Mouse (Mus musculus): ENCODE measurements around the gene Tnfrsf21. TPM values are rescaled to one million over a fixed set of nuclear protein-coding genes. Genes with fewer than 3 reads are reported as not detected.

The Tnfrsf21 gene
- polyA plus RNA-seq, 1 experiment from 2014 or later, result 62.8 TPM

DNA sequence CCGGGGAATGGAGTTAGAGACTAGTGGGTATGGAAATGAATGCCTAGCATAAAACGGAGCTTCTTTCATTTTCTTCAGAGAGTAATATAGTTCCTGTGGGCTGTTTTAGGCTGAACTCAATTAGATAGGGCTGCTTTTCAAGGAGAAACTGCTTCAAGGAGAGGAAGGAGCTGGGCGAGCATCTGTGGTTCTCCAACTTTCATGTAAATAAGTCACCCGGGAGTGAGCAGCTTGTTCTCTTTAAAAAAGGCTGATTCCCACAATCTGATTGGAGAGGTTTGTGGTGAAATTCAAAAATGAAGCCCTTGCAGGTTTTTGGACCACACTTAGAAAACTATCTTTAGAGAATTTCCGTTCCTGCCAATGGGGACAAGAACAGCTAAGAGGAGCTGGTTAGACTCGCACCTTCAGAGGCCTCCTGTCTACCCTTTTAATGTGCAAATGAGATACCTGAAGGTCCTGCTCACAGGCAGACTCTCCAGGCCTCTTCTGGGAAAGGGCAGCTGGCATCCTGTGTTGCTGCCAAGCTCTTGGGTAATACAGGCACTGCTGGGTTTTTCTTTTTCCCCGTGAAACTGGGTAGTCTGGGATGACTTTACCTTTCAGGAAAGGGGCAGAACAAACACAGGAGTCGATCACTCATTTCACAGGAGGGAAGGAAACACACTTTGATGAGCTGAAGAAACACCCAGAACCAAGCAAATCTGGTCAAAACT lies 76.1 kb downstream of the Tnfrsf21 start:
- no peaks in the 10 kb centered on the region for H3K27me3 ChIP-seq
- no peak for ATAC-seq (ENCODE audit: low FRiP score)
- H3K4me1 ChIP-seq (replicated peaks), result no peaks in the 10 kb centered on the region
- H3K4me3 ChIP-seq, result no peak overlapping the region
- no peak overlapping the region for H3K27ac ChIP-seq
- H3K9ac ChIP-seq, result no peak overlapping the region
- peaks cover 32% of the 10 kb centered on the region for H3K36me3 ChIP-seq
- H3K9me3 ChIP-seq, result no peaks in the 10 kb centered on the region
- H3K4me2 ChIP-seq, result no peak overlapping the region
- WGBS, result 51% methylated on average over 8 of the region's 8 CpGs

DNA sequence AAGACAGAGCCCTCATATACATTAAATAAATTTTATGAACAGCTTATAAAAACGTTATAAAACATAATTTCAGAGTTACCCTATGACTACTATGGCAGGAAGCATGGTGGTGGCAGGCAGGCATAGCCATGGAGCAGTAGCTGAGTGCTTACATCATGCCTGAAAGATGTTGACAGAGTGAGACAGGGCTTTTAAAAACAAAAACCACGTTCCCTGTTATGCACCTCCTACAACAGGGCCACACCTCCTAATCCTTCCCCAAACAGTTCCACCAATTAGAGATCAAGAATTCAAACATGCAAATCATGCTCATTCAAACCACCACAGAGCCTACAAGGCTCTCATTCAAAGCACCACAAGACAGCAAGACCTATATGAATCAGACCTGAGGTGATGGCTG lies 77.9 kb downstream of the Tnfrsf21 start:
- ATAC-seq (ENCODE audit: low FRiP score), result no peak
- Histone ChIP-seq H3K27ac (no peak overlapping the region), H3K9ac (no peak overlapping the region), H3K4me1 (replicated peaks) (no peaks in the 10 kb centered on the region), H3K27me3 (no peaks in the 10 kb centered on the region), H3K36me3 (peaks cover 15% of the 10 kb centered on the region), H3K9me3 (no peaks in the 10 kb centered on the region), H3K4me2 (no peak overlapping the region), H3K4me3 (no peak overlapping the region)
- 40% methylated on average over 2 of the region's 2 CpGs for WGBS

DNA sequence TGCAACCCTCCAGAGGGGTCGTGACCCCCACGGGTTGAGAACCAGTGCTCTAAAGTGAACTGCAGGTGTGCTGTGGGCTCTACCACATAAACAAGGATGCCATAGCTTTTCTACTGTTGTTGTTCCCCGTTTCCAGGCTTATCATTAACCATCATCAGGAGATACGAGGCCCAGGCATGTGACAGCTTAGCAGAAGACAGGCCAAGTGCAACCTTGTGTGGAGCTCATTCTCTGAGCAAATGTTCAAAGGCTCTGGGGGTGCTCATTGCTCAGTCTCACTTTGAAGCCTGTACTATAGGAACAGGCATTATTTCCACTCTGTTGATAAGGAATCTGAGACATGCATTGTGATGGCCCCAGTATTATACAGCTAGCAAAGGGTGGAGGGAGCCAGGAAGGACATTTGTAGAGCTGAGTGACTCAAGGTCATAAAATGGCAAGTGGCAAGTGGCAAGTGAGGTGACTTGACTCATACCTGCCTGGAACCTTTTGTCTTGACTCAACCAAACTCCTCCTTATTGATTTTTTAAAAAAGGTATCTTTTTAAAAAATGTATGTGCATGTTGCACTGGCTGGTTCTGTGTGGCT lies 80.8 kb downstream of the Tnfrsf21 start:
- no peak overlapping the region for H3K9ac ChIP-seq
- no peak overlapping the region for H3K4me3 ChIP-seq
- 76% methylated on average over 4 of the region's 4 CpGs for whole genome bisulfite sequencing
- H3K4me1 ChIP-seq (replicated peaks), result no peaks in the 10 kb centered on the region
- no peaks in the 10 kb centered on the region for H3K36me3 ChIP-seq
- no peak overlapping the region for H3K4me2 ChIP-seq
- no peaks in the 10 kb centered on the region for H3K9me3 ChIP-seq
- no peak overlapping the region for H3K27ac ChIP-seq
- no peaks in the 10 kb centered on the region for H3K27me3 ChIP-seq
- no peak for ATAC-seq (ENCODE audit: low FRiP score)

DNA sequence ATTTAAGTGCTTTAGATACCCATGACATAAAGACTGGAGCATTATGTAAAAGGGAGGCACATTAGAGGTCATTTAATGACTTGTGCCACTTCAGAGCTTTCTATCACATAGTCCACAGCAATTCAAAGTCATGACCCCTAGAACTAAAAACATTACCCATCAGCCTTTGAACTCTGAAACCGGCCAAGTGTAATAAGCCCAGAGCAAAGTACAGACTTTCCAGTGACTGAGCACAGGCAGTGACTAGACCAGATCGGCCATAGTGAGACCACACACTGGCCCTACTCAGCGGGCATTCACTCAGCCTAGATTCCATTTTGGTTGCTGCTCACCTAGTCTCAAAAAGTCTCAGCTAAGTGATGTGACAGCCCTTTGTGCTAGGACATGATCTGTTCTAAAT lies 89.8 kb downstream of the Tnfrsf21 start:
- Histone ChIP-seq H3K27me3 (no peaks in the 10 kb centered on the region), H3K4me2 (no peak overlapping the region), H3K4me3 (no peak overlapping the region), H3K36me3 (no peaks in the 10 kb centered on the region), H3K9ac (no peak overlapping the region), H3K9me3 (no peaks in the 10 kb centered on the region), H3K27ac (no peak overlapping the region), H3K4me1 (replicated peaks) (no peaks in the 10 kb centered on the region)
- WGBS, result 82% methylated on average over 3 of the region's 3 CpGs
- no peak for ATAC-seq (ENCODE audit: low FRiP score)

DNA sequence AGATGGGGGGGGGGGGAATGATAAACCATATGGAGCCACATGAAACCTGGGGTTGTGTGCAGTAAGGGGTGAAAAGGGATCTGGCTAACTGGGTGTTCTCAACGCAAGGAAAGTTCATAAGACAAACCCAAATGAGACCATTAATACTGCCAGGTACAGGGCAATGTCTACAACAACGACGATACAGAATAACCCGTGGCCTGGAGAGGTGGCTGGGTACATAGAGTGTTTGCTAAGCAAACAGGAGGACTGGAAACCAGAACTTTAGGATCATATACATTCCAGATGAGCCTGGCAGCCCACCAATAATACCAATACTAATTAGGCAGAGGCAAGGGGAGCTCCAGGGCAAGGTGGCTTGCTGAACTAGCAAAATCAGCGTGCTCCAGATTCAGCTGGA lies 91.0 kb downstream of the Tnfrsf21 start:
- ATAC-seq (ENCODE audit: low FRiP score), result no peak
- H3K4me1 ChIP-seq (replicated peaks), result no peaks in the 10 kb centered on the region
- no peak overlapping the region for H3K27ac ChIP-seq
- WGBS, result 93% methylated on average over 5 of the region's 5 CpGs
- H3K27me3 ChIP-seq, result no peaks in the 10 kb centered on the region
- H3K9me3 ChIP-seq, result no peaks in the 10 kb centered on the region
- H3K36me3 ChIP-seq, result no peaks in the 10 kb centered on the region
- no peak overlapping the region for H3K4me3 ChIP-seq
- no peak overlapping the region for H3K4me2 ChIP-seq
- no peak overlapping the region for H3K9ac ChIP-seq

DNA sequence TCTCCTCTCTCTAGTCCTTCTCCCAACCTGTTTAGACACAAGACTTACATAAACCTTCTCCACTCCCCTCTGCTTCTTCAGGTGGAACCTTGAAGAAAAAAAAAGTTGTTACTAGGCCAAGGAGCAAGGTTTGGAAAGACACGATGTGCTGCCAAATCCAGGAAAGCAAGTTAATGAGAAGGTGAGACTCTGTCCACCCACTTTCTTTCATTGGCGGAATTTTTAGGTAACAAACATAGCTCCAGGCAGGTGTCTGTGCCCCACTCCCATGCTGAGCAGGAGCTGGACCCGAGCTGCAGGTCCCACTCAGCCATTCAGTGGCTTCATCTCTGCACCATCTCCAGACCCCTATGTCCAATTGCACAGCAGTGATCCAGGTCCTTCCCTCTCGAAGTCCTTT lies 93.1 kb downstream of the Tnfrsf21 start:
- Histone ChIP-seq H3K27me3 (no peaks in the 10 kb centered on the region), H3K4me1 (replicated peaks) (peaks cover 12% of the 10 kb centered on the region), H3K4me2 (no peak overlapping the region), H3K4me3 (no peak overlapping the region), H3K36me3 (no peaks in the 10 kb centered on the region), H3K9ac (no peak overlapping the region), H3K9me3 (no peaks in the 10 kb centered on the region), H3K27ac (no peak overlapping the region)
- no peak for ATAC-seq (ENCODE audit: low FRiP score)
- 81% methylated on average over 4 of the region's 4 CpGs for WGBS

DNA sequence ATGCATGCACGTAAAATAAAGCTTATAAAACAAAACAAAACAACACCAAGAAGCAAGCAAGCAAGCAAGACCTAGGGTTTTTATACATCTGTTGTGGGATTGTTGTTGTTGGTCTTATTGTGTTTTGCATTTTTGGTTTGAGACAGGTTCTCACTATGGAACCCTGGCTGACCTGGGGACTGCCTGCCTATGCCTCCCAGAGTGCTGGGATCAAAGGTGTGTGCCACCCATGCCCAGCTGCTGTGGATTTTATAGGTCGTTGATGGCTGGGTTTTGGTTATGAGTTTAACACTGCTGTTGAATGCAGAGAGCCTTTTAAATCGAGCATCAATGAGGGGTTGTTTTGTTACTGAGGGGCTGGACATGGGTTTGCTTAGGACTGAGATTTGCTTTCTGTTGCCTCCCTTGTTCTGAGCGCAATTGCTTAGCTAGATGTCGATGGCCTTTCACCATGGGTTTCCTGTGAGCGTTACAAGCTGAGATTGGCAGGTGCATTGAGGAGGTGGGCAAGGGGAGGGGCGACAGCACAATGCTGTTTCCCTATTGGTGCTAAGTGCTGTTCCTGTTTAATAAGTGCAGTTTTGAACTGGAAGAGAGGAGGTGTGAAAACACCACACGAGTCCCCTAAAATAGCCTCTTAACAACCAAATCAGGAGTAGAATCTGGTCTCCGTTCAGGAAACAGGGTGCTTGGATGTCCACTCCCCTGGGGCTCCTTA lies 94.0 kb downstream of the Tnfrsf21 start:
- Histone ChIP-seq H3K4me3 (no peak overlapping the region), H3K27me3 (no peaks in the 10 kb centered on the region), H3K9me3 (no peaks in the 10 kb centered on the region), H3K4me2 (no peak overlapping the region), H3K27ac (no peak overlapping the region), H3K36me3 (no peaks in the 10 kb centered on the region), H3K9ac (no peak overlapping the region), H3K4me1 (replicated peaks) (peaks cover 13% of the 10 kb centered on the region)
- no peak for ATAC-seq (ENCODE audit: low FRiP score)
- 69% methylated on average over 9 of the region's 9 CpGs for WGBS

DNA sequence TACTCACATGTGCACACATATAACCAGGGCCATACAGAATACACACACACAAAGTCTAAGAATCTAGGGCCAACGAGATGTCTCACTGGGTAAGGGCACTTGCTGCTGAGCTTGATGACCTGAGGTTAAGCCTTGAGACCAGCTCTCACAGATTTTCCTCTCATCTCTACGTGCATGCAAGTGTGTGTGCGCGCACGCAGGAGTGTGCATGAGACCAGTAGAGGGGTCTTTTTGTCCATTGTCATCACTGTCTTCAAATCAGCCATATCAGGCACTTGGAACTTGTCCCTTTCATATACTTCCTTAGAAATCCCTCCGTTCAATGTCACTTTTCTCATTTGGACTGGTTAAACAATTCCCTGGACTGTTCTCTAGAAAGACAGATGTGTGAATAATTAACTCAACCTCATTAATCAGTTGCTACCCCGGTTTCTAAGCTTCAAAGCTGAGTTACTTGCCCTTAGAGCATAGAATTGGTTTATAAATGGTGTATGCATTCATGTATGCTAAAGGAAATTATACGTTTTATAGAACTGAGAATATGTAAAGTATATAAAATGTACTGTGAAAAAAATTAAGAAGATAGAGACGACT lies 97.1 kb downstream of the Tnfrsf21 start:
- Histone ChIP-seq H3K36me3 (no peaks in the 10 kb centered on the region), H3K4me1 (replicated peaks) (peaks cover 13% of the 10 kb centered on the region), H3K27ac (peak overlapping the region; percentile 23; the same call in 1 of the 2 replicates), H3K27me3 (no peaks in the 10 kb centered on the region), H3K4me3 (no peak overlapping the region), H3K9ac (no peak overlapping the region), H3K9me3 (no peaks in the 10 kb centered on the region), H3K4me2 (no peak overlapping the region)
- WGBS, result 47% methylated on average over 9 of the region's 9 CpGs
- ATAC-seq (ENCODE audit: low FRiP score), result no peak

DNA sequence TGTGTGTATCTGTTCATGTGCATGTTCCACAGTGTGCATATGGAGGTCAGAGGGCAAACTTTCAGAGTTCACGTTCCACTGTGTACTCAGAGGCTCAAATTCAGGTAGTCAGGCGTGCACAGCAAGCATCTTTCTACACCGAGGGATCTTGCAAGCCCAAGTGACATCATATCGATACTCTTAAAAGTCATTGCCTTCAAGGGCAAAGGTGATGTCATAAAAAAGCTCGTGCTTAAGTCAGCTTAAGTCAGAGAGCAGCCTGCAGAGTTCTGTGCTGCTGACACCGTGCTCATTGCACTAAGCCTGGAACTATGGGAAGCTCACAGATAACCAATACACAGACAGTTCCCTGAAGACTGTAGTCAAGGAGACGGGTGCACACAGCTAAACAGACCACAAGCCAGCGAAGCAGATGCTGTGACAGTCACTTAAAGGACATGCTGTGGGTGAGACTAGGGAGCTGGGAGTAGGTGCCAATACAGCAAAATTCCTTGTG lies 97.8 kb downstream of the Tnfrsf21 start:
- Histone ChIP-seq H3K9ac (no peak overlapping the region), H3K4me3 (no peak overlapping the region), H3K9me3 (no peaks in the 10 kb centered on the region), H3K36me3 (no peaks in the 10 kb centered on the region), H3K27me3 (no peaks in the 10 kb centered on the region), H3K4me2 (no peak overlapping the region), H3K4me1 (replicated peaks) (peaks cover 13% of the 10 kb centered on the region), H3K27ac (peak overlapping the region; percentile 40)
- peak; percentile 79 for ATAC-seq (ENCODE audit: low FRiP score)
- WGBS, result 58% methylated on average over 8 of the region's 8 CpGs

DNA sequence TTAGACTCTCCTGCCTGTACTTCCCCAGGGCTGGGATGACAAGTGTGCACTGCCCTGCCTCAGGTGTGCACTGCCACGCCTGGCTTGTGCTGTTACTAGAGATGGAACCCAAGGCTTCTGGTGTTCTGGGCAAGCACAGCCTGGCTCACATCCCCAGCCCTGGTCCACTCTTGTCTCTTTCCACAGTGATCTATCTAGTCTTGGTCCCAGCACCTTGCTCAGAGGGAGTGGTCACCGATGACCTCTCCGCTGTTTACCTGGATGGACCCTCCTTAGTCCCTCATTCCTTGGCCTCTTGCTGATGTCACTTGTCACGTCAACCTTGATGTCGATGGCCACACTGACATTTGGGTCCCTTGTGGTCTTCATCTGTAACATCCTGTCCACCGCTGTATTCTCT lies 98.6 kb downstream of the Tnfrsf21 start:
- Histone ChIP-seq H3K9ac (no peak overlapping the region), H3K9me3 (no peaks in the 10 kb centered on the region), H3K4me3 (no peak overlapping the region), H3K4me2 (no peak overlapping the region), H3K27me3 (no peaks in the 10 kb centered on the region), H3K36me3 (no peaks in the 10 kb centered on the region), H3K4me1 (replicated peaks) (peaks cover 13% of the 10 kb centered on the region), H3K27ac (0 out of 2 replicates have a peak overlapping the region, but pooled peaks have one; percentile 40)
- ATAC-seq (ENCODE audit: low FRiP score), result no peak
- WGBS, result 95% methylated on average over 6 of the region's 6 CpGs

DNA sequence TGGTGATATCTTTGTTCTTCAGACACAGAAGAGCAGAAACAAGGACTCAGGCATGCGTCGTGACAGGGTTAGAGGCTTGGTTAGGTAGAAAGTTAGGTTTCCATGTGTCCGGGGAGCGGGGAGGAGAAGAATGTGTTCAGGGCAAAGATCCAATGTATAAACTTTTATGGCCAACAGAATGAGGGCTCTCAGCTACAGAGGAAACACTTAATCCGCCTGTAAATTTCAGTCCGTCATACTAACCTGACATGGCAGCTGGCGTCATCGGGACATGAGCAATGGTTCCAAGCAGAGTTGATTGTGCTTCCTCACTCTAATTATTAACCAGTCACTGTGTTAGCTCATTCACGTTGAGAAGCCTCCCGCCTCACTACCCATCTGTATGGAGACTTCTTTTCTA lies 100.4 kb downstream of the Tnfrsf21 start:
- Histone ChIP-seq H3K4me2 (no peak overlapping the region), H3K27me3 (no peaks in the 10 kb centered on the region), H3K4me3 (no peak overlapping the region), H3K9me3 (no peaks in the 10 kb centered on the region), H3K27ac (no peak overlapping the region), H3K4me1 (replicated peaks) (peaks cover 13% of the 10 kb centered on the region), H3K36me3 (no peaks in the 10 kb centered on the region), H3K9ac (no peak overlapping the region)
- 73% methylated on average over 10 of the region's 10 CpGs for WGBS
- ATAC-seq (ENCODE audit: low FRiP score), result no peak

DNA sequence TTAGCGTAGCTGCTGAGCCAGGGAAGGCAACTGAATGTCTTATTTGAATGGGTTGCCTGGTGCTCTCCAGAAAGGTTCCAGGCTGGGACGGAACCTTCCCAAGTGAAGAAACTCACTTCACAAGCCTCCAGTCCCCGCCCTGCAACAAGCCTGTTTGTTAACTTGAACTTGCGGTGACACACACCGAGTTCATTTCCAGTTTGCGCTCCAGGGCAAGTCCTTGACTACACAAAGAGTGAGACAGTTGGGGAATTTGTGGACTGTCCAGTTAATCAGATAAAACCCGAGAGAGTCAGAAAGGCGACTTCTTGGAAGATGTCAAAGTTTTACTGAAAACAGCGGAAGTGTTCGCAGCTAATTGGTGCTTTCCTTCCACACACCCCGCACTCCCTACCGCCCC lies 103.1 kb downstream of the Tnfrsf21 start:
- no peak overlapping the region for H3K9ac ChIP-seq
- no peak for ATAC-seq (ENCODE audit: low FRiP score)
- no peaks in the 10 kb centered on the region for H3K9me3 ChIP-seq
- H3K27ac ChIP-seq, result no peak overlapping the region
- H3K36me3 ChIP-seq, result no peaks in the 10 kb centered on the region
- 88% methylated on average over 12 of the region's 12 CpGs for WGBS
- no peaks in the 10 kb centered on the region for H3K27me3 ChIP-seq
- H3K4me2 ChIP-seq, result no peak overlapping the region
- no peak overlapping the region for H3K4me3 ChIP-seq
- H3K4me1 ChIP-seq (replicated peaks), result peaks cover 2% of the 10 kb centered on the region

Measured in hindbrain, embryonic 13.5 days (tissue).